Mouse (Mus musculus) gastrocnemius, postnatal 14 days (tissue): ENCODE results near the gene Zfp27. TPM values are rescaled to one million over a fixed set of nuclear protein-coding genes. Genes with fewer than 3 reads are reported as not detected.

ENCODE experiments used
- DNase-seq: peaks from one replicate; pipeline ENCODE4 v3.0.0; 2021; ENCODE audit warnings: mixed read lengths
- intact Hi-C: fragments of 180-260 bp; cut with DNase I; formaldehyde crosslinking; loops from one replicate; pipeline ENCODE4 v1.15.1; 2025; ENCODE audit warnings: low total_unique reads
- long read RNA-seq, 2 experiments: library from polyadenylated mRNA; stranded (forward); transcript quantifications; one replicate each; pipeline ENCODE4 v2.0.0; 2021
- total RNA-seq, 2 experiments: library from RNA; stranded (reverse); gene quantifications; 2 replicates each; pipeline ENCODE4 v1.2.3; 2021

Zfp27 gene
- total RNA-seq: 1 to 10 TPM; 6.0 to 8.0 TPM
- long read RNA-seq, experiment 1, partial matches to known transcripts: 0 of 13 reads
- long read RNA-seq, experiment 1, other reads (novel, unspliced or antisense): 9 of 13 reads
- long read RNA-seq, experiment 2, transcript Zfp27-201 (5 exons, 3,150 nt): major isoform, 6 of 13 reads
- long read RNA-seq, experiment 2, partial matches to known transcripts: 0 of 13 reads
- long read RNA-seq, experiment 2, other reads (novel, unspliced or antisense): 5 of 13 reads

GRCm38 (mm10) chr7:29905966-29906681 is at the start of gene Zfp27:
TSS of gene Zfp27 (minus strand) at chr7:29906572.
- DNase-seq: peak; percentile 34
- intact Hi-C loops: no loop called here

GRCm38 (mm10) chr7:29954731-29955130 is 48.4 kb upstream of the Zfp27 start:
- peak; percentile 27 for DNase-seq
- intact Hi-C loops: no loop called here

- DNase-seq: peak; percentile 76
- intact Hi-C loops: no loop called here
Measured at GRCm38 (mm10) chr7:29953513-29954401, 47.4 kb upstream of the Zfp27 start, which contains the start of gene Zfp74. TSS of gene Zfp74 (minus strand) at chr7:29954089.

GRCm38 (mm10) chr7:29953086-29953485 is 46.7 kb upstream of the Zfp27 start:
- intact Hi-C loops: no loop called here
- no peak for DNase-seq

GRCm38 (mm10) chr7:29944201-29944600 is 37.8 kb upstream of the Zfp27 start:
- intact Hi-C loops: no loop called here
- DNase-seq: no peak

- intact Hi-C loops: no loop called here
Measured at GRCm38 (mm10) chr7:29943720-29944119, 37.3 kb upstream of the Zfp27 start.

GRCm38 (mm10) chr7:29942740-29943139 is 36.4 kb upstream of the Zfp27 start:
- DNase-seq: no peak
- intact Hi-C loops: no loop called here

More at GRCm38 (mm10) chr7:29943720-29944119, 37.3 kb upstream of the Zfp27 start:
- DNase-seq: no peak

- intact Hi-C loops: no loop called here
- no peak for DNase-seq
Measured at GRCm38 (mm10) chr7:29941027-29941426, 34.7 kb upstream of the Zfp27 start.

- intact Hi-C loops: no loop called here
- DNase-seq: no peak
Measured at GRCm38 (mm10) chr7:29938856-29939255, 32.5 kb upstream of the Zfp27 start.

- DNase-seq: peak; percentile 48
- intact Hi-C loops: no loop called here
Measured at GRCm38 (mm10) chr7:29922780-29923179, 16.4 kb upstream of the Zfp27 start.

- no peak for DNase-seq
- intact Hi-C loops: no loop called here
Measured at GRCm38 (mm10) chr7:29921439-29922093, 15.2 kb upstream of the Zfp27 start.

GRCm38 (mm10) chr7:29918062-29918453 is 11.7 kb upstream of the Zfp27 start:
- peak; percentile 12 for DNase-seq
- intact Hi-C loops: no loop called here

- no peak for DNase-seq
- intact Hi-C loops: no loop called here
Measured at GRCm38 (mm10) chr7:29917371-29918061, 11.1 kb upstream of the Zfp27 start.

- intact Hi-C loops: no loop called here
- DNase-seq: no peak
Measured at GRCm38 (mm10) chr7:29912172-29912571, 5.8 kb upstream of the Zfp27 start.

- no peak for DNase-seq
- intact Hi-C loops: no loop called here
Measured at GRCm38 (mm10) chr7:29910252-29910651, 3.9 kb upstream of the Zfp27 start.

GRCm38 (mm10) chr7:29908130-29908950 is 2.0 kb upstream of the Zfp27 start, which contains the start of gene Zfp383:
TSS of gene Zfp383 (plus strand) at chr7:29908223.
- intact Hi-C loops: no loop called here

GRCm38 (mm10) chr7:29907206-29907605 is 834 bp upstream of the Zfp27 start:
- no peak for DNase-seq
- intact Hi-C loops: no loop called here

More at GRCm38 (mm10) chr7:29908130-29908950, 2.0 kb upstream of the Zfp27 start, which contains the start of gene Zfp383:
- peak; percentile 82 for DNase-seq

- intact Hi-C loops: no loop called here
Measured at GRCm38 (mm10) chr7:29906682-29907058, 298 bp upstream of the Zfp27 start.

More at GRCm38 (mm10) chr7:29906682-29907058, 298 bp upstream of the Zfp27 start:
- DNase-seq: no peak
